Mouse (Mus musculus) ES-E14 (cell line): Measurements from ENCODE around the gene Srd5a3. TPM values are rescaled to one million over a fixed set of nuclear protein-coding genes. Genes with fewer than 3 reads are reported as not detected.

Experiments used
- DNase-seq: peaks from one replicate; pipeline ENCODE4 v3.0.0-alpha.2; 2013; ENCODE audit warnings: low read depth, low spot score
- H3K27ac ChIP-seq: 2 replicates; pipeline ENCODE4 v1.5.1; 2012; ENCODE audit warnings: low read depth, mild to moderate bottlenecking, low read length, moderate library complexity, mixed read lengths; ENCODE audit not compliant: poor library complexity, insufficient read depth, severe bottlenecking
- H3K36me3 ChIP-seq: 2 replicates; pipeline ENCODE4 v1.6.1; 2012; ENCODE audit warnings: mild to moderate bottlenecking, low read length, moderate library complexity, mixed read lengths; ENCODE audit not compliant: control insufficient read depth, poor library complexity, insufficient read depth, severe bottlenecking
- H3K4me1 ChIP-seq, 2 experiments: fragments of 150-350 bp in 1 of 2; sonication (generic) in 1 of 2; 2 replicates each; pipeline ENCODE4 v1.6.1; 2012; ENCODE audit warnings: low read length in 2 of 2, mild to moderate bottlenecking in 1 of 2, mixed read lengths in 1 of 2; ENCODE audit not compliant: control insufficient read depth in 2 of 2, insufficient read depth in 2 of 2, poor library complexity in 1 of 2
- H3K4me3 ChIP-seq, 2 experiments: fragments of 150-350 bp in 1 of 2; sonication (generic) in 1 of 2; 2 replicates each; pipeline ENCODE4 v1.5.1; 2012; ENCODE audit warnings: low read length in 2 of 2, low read depth in 1 of 2, mild to moderate bottlenecking in 1 of 2, mixed read lengths in 1 of 2; ENCODE audit not compliant: insufficient read depth in 1 of 2, poor library complexity in 1 of 2, severe bottlenecking in 1 of 2
- H3K9ac ChIP-seq: 2 replicates; pipeline ENCODE4 v1.6.1; 2012; ENCODE audit warnings: low read depth, mild to moderate bottlenecking, low read length, mixed read lengths; ENCODE audit not compliant: poor library complexity, insufficient read depth, severe bottlenecking
- H3K9me3 ChIP-seq: fragments of 150-350 bp; sonication (generic); 2 replicates; pipeline ENCODE4 v1.6.1; 2012; ENCODE audit warnings: low read depth, mild to moderate bottlenecking, low read length; ENCODE audit not compliant: control insufficient read depth, insufficient read depth
- CHD2 ChIP-seq: IDR thresholded peaks from 2 replicates; pipeline ENCODE4 v1.6.1; 2014; ENCODE audit warnings: mild to moderate bottlenecking, low read depth, low read length, inconsistent platforms
- HCFC1 ChIP-seq: IDR thresholded peaks from 2 replicates; pipeline ENCODE4 v1.6.1; 2012; ENCODE audit warnings: low read length, inconsistent platforms, borderline replicate concordance; ENCODE audit not compliant: insufficient read depth
- MAFK ChIP-seq: IDR thresholded peaks from 2 replicates; pipeline ENCODE4 v1.6.1; 2014; ENCODE audit warnings: mild to moderate bottlenecking, low read depth, low read length, inconsistent platforms; ENCODE audit not compliant: insufficient read depth
- ZC3H11A ChIP-seq: IDR thresholded peaks from 2 replicates; pipeline ENCODE4 v1.6.1; 2012; ENCODE audit warnings: low read depth, mild to moderate bottlenecking, inconsistent platforms, low read length, borderline replicate concordance
- ZNF384 ChIP-seq: IDR thresholded peaks from 2 replicates; pipeline ENCODE4 v1.6.1; 2012; ENCODE audit warnings: low read depth, low read length, inconsistent platforms
- in situ Hi-C, 2 experiments: fragments of 600-800 bp; cut with MboI; formaldehyde crosslinking; loops; one replicate each; pipeline ENCODE4 v1.15.1; 2025; ENCODE audit warnings: low sequenced_read_pairs in 2 of 2, inconsistent platforms in 1 of 2; ENCODE audit not compliant: unreplicated experiment in 2 of 2
- total RNA-seq: library from RNA; depleted of rRNA; stranded (reverse); fragments of 300-350 nt; gene quantifications from 2 replicates; pipeline ENCODE4 v1.2.3, GENCODE M21; 2012

The Srd5a3 gene
- total RNA-seq, 1 experiment = 13.7 TPM

- Histone ChIP-seq H3K36me3 (no peaks in the 10 kb centered on the region), H3K27ac (no peak overlapping the region), H3K9me3 (no peaks in the 10 kb centered on the region), H3K4me3 (no peak overlapping the region), H3K4me1 (no peaks in the 10 kb centered on the region), H3K9ac (no peak overlapping the region)
- in situ Hi-C loops = no loop called here
- TF ChIP-seq CHD2 = no peak
- no peak for TF ChIP-seq HCFC1
- TF ChIP-seq ZC3H11A = no peak
- TF ChIP-seq MAFK = no peak
- no peak for TF ChIP-seq ZNF384
- no peak for DNase-seq
These were observed 21.4 kb downstream of the Srd5a3 start for GRCm38 (mm10) chr5:76161491-76161890.

GRCm38 (mm10) chr5:76162926-76163325 lies 22.9 kb downstream of the Srd5a3 start:
- in situ Hi-C loops = no loop called here
- Histone ChIP-seq H3K4me3 (no peak overlapping the region), H3K36me3 (no peaks in the 10 kb centered on the region), H3K9me3 (no peaks in the 10 kb centered on the region), H3K4me1 (no peaks in the 10 kb centered on the region), H3K9ac (no peak overlapping the region), H3K27ac (no peak overlapping the region)
- TF ChIP-seq HCFC1 (no peak), ZNF384 (no peak), ZC3H11A (no peak), CHD2 (no peak), MAFK (no peak)
- no peak for DNase-seq

- H3K9me3 ChIP-seq = no peaks in the 10 kb centered on the region
- no peak overlapping the region for H3K27ac ChIP-seq
- no peak overlapping the region for H3K9ac ChIP-seq
- H3K36me3 ChIP-seq = no peaks in the 10 kb centered on the region
- TF ChIP-seq ZNF384 = no peak
- TF ChIP-seq HCFC1 = no peak
- no peak for TF ChIP-seq ZC3H11A
- TF ChIP-seq CHD2 = no peak
- TF ChIP-seq MAFK = no peak
- no peaks in the 10 kb centered on the region for H3K4me1 ChIP-seq
- in situ Hi-C loops = no loop called here
- DNase-seq = no peak
- no peak overlapping the region for H3K4me3 ChIP-seq
These were observed 23.8 kb downstream of the Srd5a3 start for GRCm38 (mm10) chr5:76163828-76164390.

GRCm38 (mm10) chr5:76164827-76165226 lies 24.8 kb downstream of the Srd5a3 start:
- DNase-seq = no peak
- Histone ChIP-seq H3K9ac (no peak overlapping the region), H3K27ac (no peak overlapping the region), H3K9me3 (no peaks in the 10 kb centered on the region), H3K4me3 (no peak overlapping the region), H3K4me1 (no peaks in the 10 kb centered on the region), H3K36me3 (no peaks in the 10 kb centered on the region)
- in situ Hi-C loops = no loop called here
- no peak for TF ChIP-seq ZNF384
- TF ChIP-seq HCFC1 = no peak
- no peak for TF ChIP-seq ZC3H11A
- no peak for TF ChIP-seq CHD2

- 0 out of 2 replicates have a peak, but pooled peaks have one; percentile 57 for TF ChIP-seq ZC3H11A
- no peak for TF ChIP-seq ZNF384
- H3K4me1 ChIP-seq = no peaks in the 10 kb centered on the region
- H3K27ac ChIP-seq = no peak overlapping the region
- no peak overlapping the region for H3K9ac ChIP-seq
- H3K4me3 ChIP-seq = no peak overlapping the region
- peak; percentile 44 for DNase-seq
- H3K9me3 ChIP-seq = no peaks in the 10 kb centered on the region
- no peaks in the 10 kb centered on the region for H3K36me3 ChIP-seq
- in situ Hi-C loops = no loop called here
These were observed 30.5 kb downstream of the Srd5a3 start for GRCm38 (mm10) chr5:76170522-76170921.
